Mouse (Mus musculus): ENCODE data around the gene Rab30. TPM values are rescaled to one million over a fixed set of nuclear protein-coding genes. Genes with fewer than 3 reads are reported as not detected.

Gene Rab30
- polyA plus RNA-seq, 1 experiment from 2014 or later = 19.4 TPM

- Histone ChIP-seq H3K36me3 (ENCODE audit: control insufficient read depth, insufficient read depth, low read length) (no peaks in the 10 kb centered on the region), H3K9ac (ENCODE audit: low read length) (no peak overlapping the region), H3K9me3 (ENCODE audit: control insufficient read depth, low read length) (no peaks in the 10 kb centered on the region), H3K4me2 (no peak overlapping the region), H3K27ac (ENCODE audit: low read depth, low read length) (no peak overlapping the region), H3K4me3 (ENCODE audit: low read depth, low read length) (no peak overlapping the region), H3K27me3 (ENCODE audit: control insufficient read depth, insufficient read depth, low read length) (no peaks in the 10 kb centered on the region), H3K4me1 (ENCODE audit: control insufficient read depth, insufficient read depth, low read length) (no peaks in the 10 kb centered on the region)
- WGBS = 92% methylated on average over 2 of the region's 2 CpGs
- ATAC-seq (ENCODE audit: low FRiP score) (no peak), DNase-seq (ENCODE audit: low spot score, missing footprints) (no peak)
These were observed 93.0 kb downstream of the Rab30 start for GRCm38 (mm10) chr7:92834391-92834790.

DNA sequence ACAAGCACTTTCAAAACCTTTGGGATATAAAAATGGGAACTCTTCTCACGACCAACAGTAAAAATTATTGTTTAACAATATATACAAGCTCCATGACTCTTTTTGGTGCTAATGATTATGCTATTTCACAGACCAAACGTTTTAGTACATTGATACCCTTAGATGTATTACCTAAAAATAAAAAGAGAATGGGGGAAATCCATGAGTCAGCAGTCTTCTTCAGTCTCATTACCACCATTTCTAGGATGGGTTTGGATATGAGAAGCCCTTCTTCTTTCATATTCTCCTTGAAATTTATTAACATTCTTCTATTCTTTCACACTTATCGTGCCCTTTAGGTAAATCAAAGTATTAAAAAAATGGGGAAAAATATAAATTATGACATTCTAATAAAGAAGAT lies 95.0 kb downstream of the Rab30 start:
- H3K9me3 ChIP-seq (ENCODE audit: control insufficient read depth, low read length) = no peaks in the 10 kb centered on the region
- H3K4me1 ChIP-seq (ENCODE audit: control insufficient read depth, insufficient read depth, low read length) = no peaks in the 10 kb centered on the region
- 88% methylated on average over 3 of the region's 3 CpGs for WGBS
- DNase-seq (ENCODE audit: low spot score, missing footprints) (no peak), ATAC-seq (ENCODE audit: low FRiP score) (no peak)
- no peak overlapping the region for H3K9ac ChIP-seq (ENCODE audit: low read length)
- no peak overlapping the region for H3K4me3 ChIP-seq (ENCODE audit: low read depth, low read length)
- H3K27ac ChIP-seq (ENCODE audit: low read depth, low read length) = no peak overlapping the region
- H3K27me3 ChIP-seq (ENCODE audit: control insufficient read depth, insufficient read depth, low read length) = no peaks in the 10 kb centered on the region
- H3K36me3 ChIP-seq (ENCODE audit: control insufficient read depth, insufficient read depth, low read length) = no peaks in the 10 kb centered on the region
- no peak overlapping the region for H3K4me2 ChIP-seq

- no peaks in the 10 kb centered on the region for H3K36me3 ChIP-seq (ENCODE audit: control insufficient read depth, insufficient read depth, low read length)
- no peak overlapping the region for H3K9ac ChIP-seq (ENCODE audit: low read length)
- WGBS = 93% methylated on average over 11 of the region's 11 CpGs
- H3K4me2 ChIP-seq = no peak overlapping the region
- no peak overlapping the region for H3K4me3 ChIP-seq (ENCODE audit: low read depth, low read length)
- H3K9me3 ChIP-seq (ENCODE audit: control insufficient read depth, low read length) = no peaks in the 10 kb centered on the region
- no peak for DNase-seq (ENCODE audit: low spot score, missing footprints)
- H3K27me3 ChIP-seq (ENCODE audit: control insufficient read depth, insufficient read depth, low read length) = no peaks in the 10 kb centered on the region
- H3K27ac ChIP-seq (ENCODE audit: low read depth, low read length) = no peak overlapping the region
- ATAC-seq (ENCODE audit: low FRiP score) = no peak
- no peaks in the 10 kb centered on the region for H3K4me1 ChIP-seq (ENCODE audit: control insufficient read depth, insufficient read depth, low read length)
These were observed 95.8 kb downstream of the Rab30 start for GRCm38 (mm10) chr7:92837226-92837625.

DNA sequence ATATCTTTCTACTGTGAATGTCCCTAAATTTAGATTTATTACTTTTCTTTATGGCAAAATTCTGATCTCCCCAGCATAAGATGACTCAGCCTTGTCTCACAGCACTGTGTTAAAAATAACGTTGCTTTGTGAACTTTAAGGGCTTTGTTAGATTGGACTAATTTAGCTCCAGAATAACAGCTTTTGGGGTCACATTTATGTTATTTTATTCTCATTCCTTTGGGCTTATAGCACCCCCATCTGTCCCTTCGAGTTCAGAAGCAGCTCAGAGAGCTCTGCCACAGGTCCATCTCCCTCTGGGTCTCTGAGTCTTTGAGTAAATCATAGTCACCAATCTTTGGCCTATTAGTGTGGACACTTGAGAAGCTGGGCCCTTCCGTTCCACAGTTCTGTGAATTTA lies 96.5 kb downstream of the Rab30 start:
- no peaks in the 10 kb centered on the region for H3K9me3 ChIP-seq (ENCODE audit: control insufficient read depth, low read length)
- no peaks in the 10 kb centered on the region for H3K27me3 ChIP-seq (ENCODE audit: control insufficient read depth, insufficient read depth, low read length)
- no peak for ATAC-seq (ENCODE audit: low FRiP score)
- no peak overlapping the region for H3K27ac ChIP-seq (ENCODE audit: low read depth, low read length)
- no peaks in the 10 kb centered on the region for H3K4me1 ChIP-seq (ENCODE audit: control insufficient read depth, insufficient read depth, low read length)
- WGBS = 75% methylated on average over 3 of the region's 3 CpGs
- no peak overlapping the region for H3K9ac ChIP-seq (ENCODE audit: low read length)
- DNase-seq (ENCODE audit: low spot score, missing footprints) = no peak
- H3K4me2 ChIP-seq = no peak overlapping the region
- no peak overlapping the region for H3K4me3 ChIP-seq (ENCODE audit: low read depth, low read length)
- no peaks in the 10 kb centered on the region for H3K36me3 ChIP-seq (ENCODE audit: control insufficient read depth, insufficient read depth, low read length)

DNA sequence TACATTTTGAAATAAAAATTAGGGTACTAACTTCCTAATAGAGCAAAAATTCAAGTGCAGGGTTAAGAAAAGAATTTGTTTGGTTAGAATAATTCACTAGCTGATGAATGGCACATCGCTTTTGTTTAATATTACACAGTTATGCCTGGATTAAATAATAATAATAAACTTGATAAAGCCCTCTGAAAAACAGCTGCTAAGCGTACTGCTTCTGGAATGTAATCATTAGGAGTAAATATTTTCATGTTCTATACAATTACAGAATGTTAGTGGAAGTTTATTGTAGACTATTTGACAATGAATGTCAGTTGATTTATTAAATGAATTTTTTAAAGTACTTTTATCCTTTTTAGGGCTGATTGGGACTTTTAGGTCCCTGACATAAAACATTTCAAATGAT lies 100.9 kb downstream of the Rab30 start:
- Histone ChIP-seq H3K36me3 (ENCODE audit: control insufficient read depth, insufficient read depth, low read length) (no peaks in the 10 kb centered on the region), H3K9me3 (ENCODE audit: control insufficient read depth, low read length) (no peaks in the 10 kb centered on the region), H3K4me3 (ENCODE audit: low read depth, low read length) (no peak overlapping the region), H3K9ac (ENCODE audit: low read length) (no peak overlapping the region), H3K27me3 (ENCODE audit: control insufficient read depth, insufficient read depth, low read length) (no peaks in the 10 kb centered on the region), H3K27ac (ENCODE audit: low read depth, low read length) (no peak overlapping the region), H3K4me2 (no peak overlapping the region), H3K4me1 (ENCODE audit: control insufficient read depth, insufficient read depth, low read length) (no peaks in the 10 kb centered on the region)
- 82% methylated on average over 2 of the region's 2 CpGs for WGBS
- no peak for ATAC-seq (ENCODE audit: low FRiP score)
- DNase-seq (ENCODE audit: low spot score, missing footprints) = no peak

- Histone ChIP-seq H3K36me3 (ENCODE audit: control insufficient read depth, insufficient read depth, low read length) (no peaks in the 10 kb centered on the region), H3K4me1 (ENCODE audit: control insufficient read depth, insufficient read depth, low read length) (no peaks in the 10 kb centered on the region), H3K4me2 (no peak overlapping the region), H3K9ac (ENCODE audit: low read length) (no peak overlapping the region), H3K9me3 (ENCODE audit: control insufficient read depth, low read length) (no peaks in the 10 kb centered on the region), H3K27ac (ENCODE audit: low read depth, low read length) (no peak overlapping the region), H3K4me3 (ENCODE audit: low read depth, low read length) (no peak overlapping the region), H3K27me3 (ENCODE audit: control insufficient read depth, insufficient read depth, low read length) (no peaks in the 10 kb centered on the region)
- 88% methylated on average over 3 of the region's 3 CpGs for WGBS
- no peak for ATAC-seq (ENCODE audit: low FRiP score)
- no peak for DNase-seq (ENCODE audit: low spot score, missing footprints)
These were observed 106.8 kb downstream of the Rab30 start for GRCm38 (mm10) chr7:92848246-92848645.

GRCm38 (mm10) chr7:92866526-92866925 lies 125.1 kb downstream of the Rab30 start:
- ATAC-seq (ENCODE audit: low FRiP score) (no peak), DNase-seq (ENCODE audit: low spot score, missing footprints) (peak; percentile 85)
- Histone ChIP-seq H3K27me3 (ENCODE audit: control insufficient read depth, insufficient read depth, low read length) (no peaks in the 10 kb centered on the region), H3K4me3 (ENCODE audit: low read depth, low read length) (no peak overlapping the region), H3K36me3 (ENCODE audit: control insufficient read depth, insufficient read depth, low read length) (no peaks in the 10 kb centered on the region), H3K9me3 (ENCODE audit: control insufficient read depth, low read length) (no peaks in the 10 kb centered on the region), H3K4me1 (ENCODE audit: control insufficient read depth, insufficient read depth, low read length) (no peaks in the 10 kb centered on the region), H3K27ac (ENCODE audit: low read depth, low read length) (no peak overlapping the region), H3K9ac (ENCODE audit: low read length) (no peak overlapping the region), H3K4me2 (no peak overlapping the region)
- WGBS = 37% methylated on average over 2 of the region's 2 CpGs

DNA sequence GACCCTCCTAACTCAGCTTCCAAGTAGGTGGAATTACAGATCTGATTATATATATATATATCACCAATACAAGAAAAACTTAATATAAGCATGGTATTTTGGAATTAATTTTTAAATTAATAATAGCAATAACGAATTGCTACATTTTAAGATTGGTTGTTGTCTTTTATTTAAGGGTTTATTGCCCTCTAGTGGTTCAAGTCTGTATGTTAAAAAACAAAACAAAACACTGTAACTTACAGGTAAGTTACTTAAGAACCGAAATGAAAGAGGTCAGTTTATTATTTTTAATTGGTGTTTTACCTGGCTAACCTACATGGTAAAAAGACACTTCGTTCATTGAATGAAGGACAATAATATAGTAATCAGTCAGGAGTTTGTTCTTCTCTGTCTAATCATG lies 128.8 kb downstream of the Rab30 start:
- no peak overlapping the region for H3K4me3 ChIP-seq (ENCODE audit: low read depth, low read length)
- DNase-seq (ENCODE audit: low spot score, missing footprints) (no peak), ATAC-seq (ENCODE audit: low FRiP score) (no peak)
- peaks cover 6% of the 10 kb centered on the region for H3K4me1 ChIP-seq (ENCODE audit: control insufficient read depth, insufficient read depth, low read length)
- no peaks in the 10 kb centered on the region for H3K27me3 ChIP-seq (ENCODE audit: control insufficient read depth, insufficient read depth, low read length)
- H3K4me2 ChIP-seq = no peak overlapping the region
- H3K9ac ChIP-seq (ENCODE audit: low read length) = no peak overlapping the region
- H3K36me3 ChIP-seq (ENCODE audit: control insufficient read depth, insufficient read depth, low read length) = no peaks in the 10 kb centered on the region
- no peak overlapping the region for H3K27ac ChIP-seq (ENCODE audit: low read depth, low read length)
- WGBS = 83% methylated on average over 3 of the region's 3 CpGs
- no peaks in the 10 kb centered on the region for H3K9me3 ChIP-seq (ENCODE audit: control insufficient read depth, low read length)

DNA sequence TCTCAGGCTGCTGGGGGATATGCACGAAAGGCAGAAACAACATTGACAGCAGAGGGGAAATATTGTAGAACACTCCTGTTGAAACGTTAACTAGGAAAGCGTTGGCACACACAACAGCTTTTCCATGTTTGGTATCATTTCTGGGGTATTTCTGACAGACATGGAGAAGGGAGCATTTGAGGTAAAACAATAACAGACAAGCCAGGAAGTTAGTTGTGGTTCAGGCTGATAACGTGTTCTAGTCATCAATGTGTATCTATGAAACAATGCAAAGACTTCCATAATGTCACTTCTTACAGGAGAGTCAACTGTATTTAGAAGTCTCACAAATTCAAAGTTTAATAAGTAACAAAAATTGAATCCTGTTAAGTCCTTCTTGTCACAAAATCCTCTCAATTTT lies 130.2 kb downstream of the Rab30 start:
- H3K9ac ChIP-seq (ENCODE audit: low read length) = no peak overlapping the region
- H3K27me3 ChIP-seq (ENCODE audit: control insufficient read depth, insufficient read depth, low read length) = no peaks in the 10 kb centered on the region
- H3K4me1 ChIP-seq (ENCODE audit: control insufficient read depth, insufficient read depth, low read length) = peaks cover 12% of the 10 kb centered on the region
- ATAC-seq (ENCODE audit: low FRiP score) (no peak), DNase-seq (ENCODE audit: low spot score, missing footprints) (no peak)
- no peak overlapping the region for H3K27ac ChIP-seq (ENCODE audit: low read depth, low read length)
- no peaks in the 10 kb centered on the region for H3K36me3 ChIP-seq (ENCODE audit: control insufficient read depth, insufficient read depth, low read length)
- H3K4me3 ChIP-seq (ENCODE audit: low read depth, low read length) = no peak overlapping the region
- H3K9me3 ChIP-seq (ENCODE audit: control insufficient read depth, low read length) = no peaks in the 10 kb centered on the region
- H3K4me2 ChIP-seq = no peak overlapping the region
- 92% methylated on average over 4 of the region's 4 CpGs for WGBS
